Mouse (Mus musculus) CH12.LX (cell line): ENCODE data around the gene Gm37240.

ENCODE experiments used
- CTCF ChIP-seq, 2 experiments: IDR thresholded peaks in 1 of 2; conservative IDR thresholded peaks in 1 of 2; 2 replicates each; pipeline ENCODE4 v1.5.1; 2011 to 2012; ENCODE audit warnings: low read depth in 2 of 2, low read length in 2 of 2, improper control_type of control experiment in 1 of 2, inconsistent platforms in 1 of 2, mild to moderate bottlenecking in 1 of 2, moderate library complexity in 1 of 2
- ELF1 ChIP-seq: IDR thresholded peaks from 2 replicates; pipeline ENCODE4 v1.6.1; 2014; ENCODE audit warnings: low read depth, mild to moderate bottlenecking, inconsistent platforms, low read length, improper control_type of control experiment
- EP300 ChIP-seq: IDR thresholded peaks from 2 replicates; pipeline ENCODE4 v1.6.1; 2011; ENCODE audit warnings: low read length, improper control_type of control experiment
- POLR2A ChIP-seq: IDR thresholded peaks from 2 replicates; pipeline ENCODE4 v1.6.1; 2011; ENCODE audit warnings: low read depth, mild to moderate bottlenecking, improper control_type of control experiment, low read length
- TBP ChIP-seq: conservative IDR thresholded peaks from 2 replicates; pipeline ENCODE4 v1.6.1; 2011; ENCODE audit warnings: low read depth, low read length, improper control_type of control experiment
- USF1 ChIP-seq: IDR thresholded peaks from 2 replicates; pipeline ENCODE4 v1.6.1; 2014; ENCODE audit warnings: low read depth, mild to moderate bottlenecking, inconsistent platforms, low read length, improper control_type of control experiment

DNA sequence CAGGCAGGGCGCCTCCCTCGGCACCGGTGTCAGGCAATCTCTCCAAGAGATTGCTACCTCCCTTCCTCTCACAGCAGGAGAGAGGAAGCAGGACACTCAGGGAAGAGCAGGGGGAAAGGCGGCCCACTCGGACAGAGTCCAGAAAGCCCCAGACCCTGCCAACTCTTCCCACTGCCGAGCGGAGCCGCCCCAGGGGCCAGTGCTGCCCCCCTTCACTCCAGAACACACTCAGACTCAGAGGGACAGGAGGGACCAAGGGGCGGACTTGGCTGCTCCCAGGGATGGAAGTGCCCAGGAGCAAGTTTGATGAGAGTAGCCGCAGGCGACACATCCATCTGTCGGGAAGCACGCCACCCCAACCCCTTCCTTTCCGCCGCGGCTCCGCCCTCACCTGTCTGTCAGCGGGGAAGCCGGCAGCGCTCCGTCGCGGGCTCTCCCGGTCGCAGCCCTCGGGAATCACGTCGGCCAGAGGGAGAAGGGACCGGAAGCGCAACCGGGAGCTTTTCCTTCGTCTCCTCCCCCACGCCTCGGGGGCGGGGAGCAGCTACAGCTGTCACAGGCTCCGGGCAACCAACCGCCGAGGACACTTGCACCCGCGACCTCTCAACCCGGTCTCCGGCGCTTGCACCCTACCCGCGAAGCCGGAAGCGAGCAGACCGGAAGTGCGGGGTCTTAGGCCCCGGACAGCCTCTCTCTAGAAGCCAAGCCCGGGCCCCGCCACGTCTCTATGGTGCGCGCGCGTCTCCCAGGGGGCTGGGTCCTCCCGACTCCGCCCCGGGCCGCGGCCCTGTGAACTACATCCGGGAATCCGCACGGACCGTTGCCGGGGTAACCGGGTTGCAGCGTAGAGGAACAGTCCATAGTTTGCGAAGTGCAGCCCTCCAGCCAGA is 1305.0 kb downstream of the Gm37240 start, which contains the start of gene Arfip1:
- TF ChIP-seq ELF1 (peak; percentile 96), EP300 (no peak), CTCF (conservative IDR thresholded peaks at IDR 0.05 in 1 of 2, IDR thresholded peaks at IDR 0.05 in 1 of 2; ENCODE audit: low read depth in 2 of 2, low read length in 2 of 2) (no peak), TBP (no peak), USF1 (no peak), POLR2A (peak; percentile 85)
